Mouse (Mus musculus) spleen, postnatal 36 days (tissue): ENCODE results near the gene Gm8660.
"Not testable (repeated sequence)": the region's sequence is repeated elsewhere in the genome, so short reads cannot be mapped to it uniquely, and the experiment has no call there.

ENCODE experiments used
- DNase-seq, 2 experiments: peaks; one replicate each; pipeline ENCODE4 v3.0.0; 2022; ENCODE audit warnings: low spot score in 2 of 2, mixed read lengths in 1 of 2

Gene Gm8660

GRCm38 (mm10) chr7:22370939-22371338 lies at the start of gene Gm8660:
TSS of gene Gm8660 (minus strand) at chr7:22371039.
- not testable (repeated sequence) for DNase-seq

- not testable (repeated sequence) for DNase-seq
Observed at GRCm38 (mm10) chr7:22413283-22413682, 42.4 kb upstream of the Gm8660 start, which contains the start of gene Vmn1r148. TSS of gene Vmn1r148 (plus strand) at chr7:22413583.

GRCm38 (mm10) chr7:22329617-22330016 lies 41.2 kb downstream of the Gm8660 start, which contains the start of gene Gm4187:
TSS of gene Gm4187 (minus strand) at chr7:22329717.
- not testable (repeated sequence) for DNase-seq
